Mouse (Mus musculus) hindbrain, embryonic 13.5 days (tissue): ENCODE results near the gene Ift20. TPM values are rescaled to one million over a fixed set of nuclear protein-coding genes. Genes with fewer than 3 reads are reported as not detected.
"Not testable (repeated sequence)": the region's sequence is repeated elsewhere in the genome, so short reads cannot be mapped to it uniquely, and the experiment has no call there.

Experiments used
- ATAC-seq: fragments of 200-750 bp; cut with Nextera tagmentation; 2 replicates; pipeline ENCODE4 v1.8.0; 2017; ENCODE audit warnings: moderate TSS enrichment; ENCODE audit not compliant: low FRiP score
- H3K27ac ChIP-seq: fragments of 300-500 bp; sonication (generic); 2 replicates; pipeline ENCODE4 v1.5.1; 2015; ENCODE audit warnings: inconsistent platforms, mild to moderate bottlenecking, moderate library complexity
- H3K27me3 ChIP-seq: fragments of 300-500 bp; sonication (generic); 2 replicates; pipeline ENCODE4 v1.6.1; 2015; ENCODE audit warnings: mild to moderate bottlenecking, inconsistent platforms
- H3K36me3 ChIP-seq: fragments of 300-500 bp; sonication (generic); 2 replicates; pipeline ENCODE4 v1.6.1; 2015; ENCODE audit warnings: mild to moderate bottlenecking, inconsistent platforms
- H3K4me1 ChIP-seq: fragments of 300-500 bp; sonication (generic); replicated peaks from 2 replicates; pipeline ENCODE4 v1.6.1; 2015; ENCODE audit warnings: inconsistent platforms
- H3K4me2 ChIP-seq: fragments of 300-500 bp; sonication (generic); 2 replicates; pipeline ENCODE4 v1.6.1; 2015; ENCODE audit warnings: inconsistent platforms, mild to moderate bottlenecking, moderate library complexity
- H3K4me3 ChIP-seq: fragments of 300-500 bp; sonication (generic); 2 replicates; pipeline ENCODE4 v1.5.1; 2015; ENCODE audit warnings: mild to moderate bottlenecking, inconsistent platforms
- H3K9ac ChIP-seq: fragments of 300-500 bp; sonication (generic); 2 replicates; pipeline ENCODE4 v1.6.1; 2015; ENCODE audit warnings: mild to moderate bottlenecking, inconsistent platforms
- H3K9me3 ChIP-seq: fragments of 300-500 bp; sonication (generic); 2 replicates; pipeline ENCODE4 v1.6.1; 2016; ENCODE audit warnings: inconsistent platforms
- WGBS: fragments of 180-500 bp; shearing (Covaris S2); methylation state at CpG from one replicate; pipeline ENCODE4 v1.1.7; 2015; 5-methylcytosine and 5-hydroxymethylcytosine counted together
- polyA plus RNA-seq: library from polyadenylated mRNA; unstranded; fragments of >200 nt; fragmentation: Nextera tagmentation; extraction: Ambion mirVana; gene quantifications from 2 replicates; pipeline ENCODE4 v1.2.1, GENCODE M21; 2015

The Ift20 gene
- polyA plus RNA-seq, 1 experiment from 2014 or later = 124 TPM

DNA sequence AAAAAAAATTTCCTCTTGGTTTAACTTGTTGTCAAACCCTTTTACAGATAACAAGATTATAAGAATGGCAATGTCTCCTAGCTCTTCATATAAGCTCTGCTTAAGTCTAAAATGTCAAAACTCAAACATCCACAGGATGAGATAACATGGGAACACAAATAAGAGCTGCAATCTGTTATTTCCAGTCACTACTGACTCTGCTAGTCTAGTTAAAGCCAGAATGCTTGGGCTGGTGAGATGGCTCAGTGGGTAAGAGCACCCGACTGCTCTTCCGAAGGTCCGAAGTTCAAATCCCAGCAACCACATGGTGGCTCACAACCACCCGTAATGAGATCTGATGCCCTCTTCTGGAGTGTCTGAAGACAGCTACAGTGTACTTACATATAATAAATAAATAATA, 37.9 kb downstream of the Ift20 start:
- ATAC-seq, H3K9ac ChIP-seq, H3K27me3 ChIP-seq, H3K27ac ChIP-seq, H3K4me3 ChIP-seq, H3K4me1 ChIP-seq, H3K4me2 ChIP-seq, H3K9me3 ChIP-seq: not testable (repeated sequence)
- WGBS = 88% methylated on average over 4 of the region's 4 CpGs
- peaks cover 72% of the 10 kb centered on the region for H3K36me3 ChIP-seq

DNA sequence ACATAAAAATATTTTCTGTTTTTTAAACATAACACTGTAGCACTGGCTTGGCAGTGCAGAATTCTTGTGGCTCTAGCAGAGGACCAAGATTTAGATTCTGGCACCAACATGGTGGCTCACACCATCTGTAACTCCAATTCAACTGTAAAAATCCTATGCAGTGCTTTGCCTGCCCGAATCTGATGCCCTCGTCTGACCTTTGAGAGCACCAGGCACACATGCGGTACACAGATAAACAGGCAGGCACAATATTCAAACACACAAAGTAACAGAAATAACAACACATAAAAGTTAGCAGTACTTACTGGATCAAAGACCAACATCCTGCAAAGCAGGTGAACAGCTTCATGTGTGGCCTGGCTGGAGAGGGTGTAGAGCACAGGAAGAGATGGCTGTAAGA, 38.4 kb downstream of the Ift20 start:
- Histone ChIP-seq H3K27me3 (no peaks in the 10 kb centered on the region), H3K9me3 (no peaks in the 10 kb centered on the region), H3K27ac (no peak overlapping the region), H3K4me3 (no peak overlapping the region), H3K4me1 (no peaks in the 10 kb centered on the region), H3K9ac (no peak overlapping the region), H3K36me3 (peaks cover 73% of the 10 kb centered on the region), H3K4me2 (no peak overlapping the region)
- WGBS = 84% methylated on average over 3 of the region's 3 CpGs
- ATAC-seq = no peak

DNA sequence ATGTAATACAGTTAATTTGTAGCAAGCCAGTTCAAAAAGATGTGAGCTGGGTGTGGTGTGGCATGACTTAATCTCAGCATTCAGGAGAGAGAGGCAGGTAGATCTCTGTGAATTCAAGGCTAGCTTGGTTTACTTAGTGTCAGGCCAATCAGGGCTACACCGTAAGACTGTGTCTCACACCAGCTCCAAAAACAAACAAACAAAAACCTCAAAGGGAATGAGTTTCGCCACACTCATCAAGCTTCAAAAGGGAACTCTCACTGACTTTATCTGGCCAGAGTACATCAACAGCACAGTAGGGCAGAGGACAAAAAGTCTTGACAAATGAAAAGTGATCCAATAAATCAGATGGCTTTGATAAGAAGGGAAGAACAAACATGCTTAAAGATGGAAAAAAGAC, 38.8 kb downstream of the Ift20 start:
- H3K9ac ChIP-seq = no peak overlapping the region
- H3K36me3 ChIP-seq = peaks cover 73% of the 10 kb centered on the region
- H3K27me3 ChIP-seq = no peaks in the 10 kb centered on the region
- WGBS = 68% methylated on average over 2 of the region's 2 CpGs
- no peak for ATAC-seq
- H3K9me3 ChIP-seq = no peaks in the 10 kb centered on the region
- H3K4me3 ChIP-seq = no peak overlapping the region
- no peaks in the 10 kb centered on the region for H3K4me1 ChIP-seq
- H3K27ac ChIP-seq = no peak overlapping the region
- H3K4me2 ChIP-seq = no peak overlapping the region

- H3K27me3 ChIP-seq = no peaks in the 10 kb centered on the region
- H3K27ac ChIP-seq = no peak overlapping the region
- ATAC-seq = no peak
- H3K36me3 ChIP-seq = peaks cover 62% of the 10 kb centered on the region
- no peak overlapping the region for H3K4me2 ChIP-seq
- no peak overlapping the region for H3K4me3 ChIP-seq
- H3K9me3 ChIP-seq = no peaks in the 10 kb centered on the region
- WGBS = 93% methylated on average over 6 of the region's 6 CpGs
- no peaks in the 10 kb centered on the region for H3K4me1 ChIP-seq
- H3K9ac ChIP-seq = no peak overlapping the region
These were observed 46.7 kb downstream of the Ift20 start for GRCm38 (mm10) chr11:78582848-78583247.

- Histone ChIP-seq H3K27me3 (no peaks in the 10 kb centered on the region), H3K36me3 (peaks cover 38% of the 10 kb centered on the region), H3K9me3 (no peaks in the 10 kb centered on the region), H3K4me1 (no peaks in the 10 kb centered on the region), H3K4me2 (no peak overlapping the region), H3K4me3 (no peak overlapping the region), H3K9ac (no peak overlapping the region), H3K27ac (no peak overlapping the region)
- ATAC-seq = no peak
These were observed 49.9 kb downstream of the Ift20 start for GRCm38 (mm10) chr11:78586099-78586498.

DNA sequence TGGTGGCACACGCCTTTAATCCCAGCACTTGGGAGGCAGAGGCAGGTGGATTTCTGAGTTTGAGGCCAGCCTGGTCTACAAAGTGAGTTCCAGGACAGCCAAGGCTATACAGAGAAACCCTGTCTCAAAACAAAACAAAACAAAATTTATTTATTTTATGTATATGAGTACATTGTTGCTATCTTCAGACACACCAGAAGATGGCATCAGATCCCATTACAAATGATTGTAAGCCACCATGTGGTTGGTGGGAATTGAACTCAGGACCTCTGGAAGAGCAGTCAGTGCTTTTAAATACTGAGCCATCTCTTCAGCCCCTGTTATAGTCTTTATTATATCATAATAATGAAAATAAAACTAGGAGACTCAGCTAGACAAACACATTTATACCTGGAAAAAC, 51.5 kb downstream of the Ift20 start:
- 96% methylated on average over 1 of the region's 1 CpGs for WGBS
- ATAC-seq, H3K4me2 ChIP-seq, H3K4me1 ChIP-seq, H3K9ac ChIP-seq, H3K4me3 ChIP-seq, H3K9me3 ChIP-seq, H3K27me3 ChIP-seq, H3K27ac ChIP-seq: not testable (repeated sequence)
- H3K36me3 ChIP-seq = peaks cover 25% of the 10 kb centered on the region

Other genes starting within 250 kb of the Ift20 start
- 0.19 and 0.49 TPM in 2 replicates for gene BC030499, start 245.5 kb upstream of the Ift20 start, polyA plus RNA-seq
- gene Spag5, start 234.8 kb upstream of the Ift20 start, polyA plus RNA-seq = 9.9 and 10.2 TPM in 2 replicates
- 144 and 175 TPM in 2 replicates for gene Aldoc, start 213.4 kb upstream of the Ift20 start, polyA plus RNA-seq
- 75.0 and 78.2 TPM in 2 replicates for gene Pigs, start 207.9 kb upstream of the Ift20 start, polyA plus RNA-seq
- 75.1 and 76.7 TPM in 2 replicates for gene Unc119, start 192.9 kb upstream of the Ift20 start, polyA plus RNA-seq
- gene Foxn1, start 149.8 kb upstream of the Ift20 start, polyA plus RNA-seq = not detected in 2 replicates
- not detected in 2 replicates for gene Slc13a2, start 114.1 kb upstream of the Ift20 start, polyA plus RNA-seq
- 22.2 and 22.9 TPM in 2 replicates for gene Slc46a1, start 70.7 kb upstream of the Ift20 start, polyA plus RNA-seq
- gene Sarm1, start 38.6 kb upstream of the Ift20 start, polyA plus RNA-seq = 45.0 and 47.2 TPM in 2 replicates
- 171 and 184 TPM in 2 replicates for gene Vtn, start 37.3 kb upstream of the Ift20 start, polyA plus RNA-seq
- 0.13 and 0.19 TPM in 2 replicates for gene Sebox, start 32.9 kb upstream of the Ift20 start, polyA plus RNA-seq
- 93.6 and 101 TPM in 2 replicates for gene Tmem199, start 24.2 kb upstream of the Ift20 start, polyA plus RNA-seq
- gene Poldip2, start 24.2 kb upstream of the Ift20 start, polyA plus RNA-seq = 185 and 190 TPM in 2 replicates
- 51.9 and 52.4 TPM in 2 replicates for gene Tnfaip1, start within 50 bp of the Ift20 start, polyA plus RNA-seq
- gene Tmem97, start 14.4 kb downstream of the Ift20 start, polyA plus RNA-seq = 28.5 and 30.5 TPM in 2 replicates
- gene Nlk, start 161.0 kb downstream of the Ift20 start, polyA plus RNA-seq = 29.9 and 31.8 TPM in 2 replicates
- 28.3 and 33.3 TPM in 2 replicates for gene Ccnq, start 215.4 kb downstream of the Ift20 start, polyA plus RNA-seq